Mouse (Mus musculus): Measurements from ENCODE around the gene Sectm1b. TPM values are rescaled to one million over a fixed set of nuclear protein-coding genes. Genes with fewer than 3 reads are reported as not detected.

The Sectm1b gene
- polyA plus RNA-seq, 1 experiment from 2014 or later, result not detected

DNA sequence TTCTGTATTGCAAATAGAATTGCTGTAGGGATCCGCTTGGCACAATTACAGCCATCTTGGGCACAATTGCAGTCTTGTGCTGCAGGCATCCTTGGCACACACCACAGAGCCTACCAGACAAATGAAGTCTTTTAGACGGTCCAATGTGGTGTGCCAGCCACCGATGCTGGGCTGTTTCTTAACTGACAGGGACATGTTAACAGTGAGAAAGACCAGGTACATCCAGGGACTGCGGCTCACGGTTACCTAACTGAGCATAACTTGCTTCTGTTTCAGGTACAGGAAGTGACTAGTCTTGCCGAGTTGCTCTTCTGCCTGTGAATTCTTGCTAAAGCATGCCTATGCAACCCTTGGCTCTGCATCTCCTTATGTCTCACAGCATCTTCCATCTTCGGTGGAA is 49.7 kb downstream of the Sectm1b start:
- Histone ChIP-seq H3K36me3 (no peaks in the 10 kb centered on the region), H3K9ac (no peak overlapping the region), H3K4me2 (replicated peaks) (no peak overlapping the region), H3K27ac (no peak overlapping the region), H3K4me1 (no peaks in the 10 kb centered on the region), H3K27me3 (no peaks in the 10 kb centered on the region), H3K9me3 (replicated peaks) (no peaks in the 10 kb centered on the region), H3K4me3 (no peak overlapping the region)
- ATAC-seq (ENCODE audit: low FRiP score), result no peak
- WGBS, result 90% methylated on average over 7 of the region's 7 CpGs

DNA sequence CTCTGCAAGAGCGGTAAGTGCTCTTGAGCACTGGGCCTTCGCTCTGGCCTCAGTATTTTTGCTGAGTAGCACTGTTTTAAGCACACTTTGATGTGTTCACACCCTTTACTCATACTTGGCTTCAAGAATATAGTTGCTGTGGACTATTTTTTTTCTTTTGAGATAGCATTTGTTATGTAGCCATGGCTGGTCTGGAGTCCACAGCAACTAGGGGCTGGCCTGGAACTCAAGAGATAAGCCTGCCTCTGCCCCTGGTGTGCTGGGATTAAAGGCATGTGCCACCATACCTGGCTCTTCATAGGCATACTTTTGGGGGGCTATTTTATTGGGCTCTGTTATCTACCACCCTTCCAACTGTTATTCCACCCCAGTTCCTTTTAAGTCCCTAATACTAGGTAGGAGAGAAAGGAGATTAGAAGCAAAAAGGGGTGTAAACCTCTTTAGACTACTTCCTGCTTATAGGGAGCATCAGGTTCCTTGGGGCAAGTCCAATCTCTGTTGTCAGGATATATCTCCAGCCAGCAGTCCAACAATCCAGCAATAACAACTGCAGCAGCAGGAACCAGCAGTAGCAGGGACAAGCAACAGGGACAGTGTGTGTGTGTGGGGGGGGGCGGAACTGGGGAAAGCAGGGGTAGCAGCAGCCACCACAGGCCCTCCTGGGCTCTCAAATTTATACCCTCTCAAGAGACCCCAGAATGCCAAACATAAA is 53.2 kb downstream of the Sectm1b start:
- no peaks in the 10 kb centered on the region for H3K27me3 ChIP-seq
- H3K9me3 ChIP-seq (replicated peaks), result no peaks in the 10 kb centered on the region
- WGBS, result 92% methylated on average over 3 of the region's 3 CpGs
- no peak overlapping the region for H3K9ac ChIP-seq
- no peak overlapping the region for H3K4me2 ChIP-seq (replicated peaks)
- no peak overlapping the region for H3K4me3 ChIP-seq
- no peaks in the 10 kb centered on the region for H3K36me3 ChIP-seq
- ATAC-seq (ENCODE audit: low FRiP score), result no peak
- no peaks in the 10 kb centered on the region for H3K4me1 ChIP-seq
- H3K27ac ChIP-seq, result no peak overlapping the region

DNA sequence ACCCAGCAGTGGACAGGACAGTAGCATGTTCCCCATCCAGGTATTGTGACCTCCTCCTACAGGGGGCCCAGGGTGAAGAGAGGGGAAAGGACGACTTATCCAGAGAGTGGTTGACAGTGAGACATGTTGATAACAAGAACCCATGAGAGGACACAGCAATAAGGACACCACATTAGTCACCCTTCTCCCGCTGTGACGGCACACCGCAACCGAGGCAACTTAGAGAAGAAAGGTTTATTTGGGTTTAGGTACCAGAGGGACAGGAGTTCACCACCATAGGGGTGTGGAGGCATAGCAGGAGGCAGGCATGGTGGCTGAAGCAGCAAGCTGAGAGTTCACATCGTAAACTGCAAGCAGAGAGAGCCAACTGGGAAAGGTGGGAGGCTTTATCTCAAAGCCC is 57.2 kb downstream of the Sectm1b start:
- WGBS, result 74% methylated on average over 6 of the region's 6 CpGs
- H3K4me3 ChIP-seq, result no peak overlapping the region
- no peak for ATAC-seq (ENCODE audit: low FRiP score)

DNA sequence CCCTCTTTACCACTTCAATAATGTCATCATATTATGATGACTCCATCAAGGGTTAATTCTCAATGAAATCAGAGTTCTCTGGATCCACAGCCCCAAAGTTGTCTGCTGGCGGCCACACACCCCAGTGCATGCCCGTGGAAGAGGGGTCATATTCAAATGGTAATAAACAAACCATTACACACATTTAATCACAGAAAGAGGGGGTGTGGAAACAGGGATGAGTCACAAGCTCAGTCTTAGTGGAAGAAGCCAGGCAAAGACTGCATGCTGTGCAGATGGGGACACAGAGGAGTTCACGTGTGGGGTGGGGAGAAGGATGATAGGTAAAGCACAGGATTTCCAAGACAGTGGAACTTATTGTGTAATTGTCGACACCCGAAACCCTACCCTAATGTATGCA is 59.1 kb downstream of the Sectm1b start:
- Histone ChIP-seq H3K4me1 (peaks cover 2% of the 10 kb centered on the region; the same call in 1 of the 2 replicates), H3K9me3 (replicated peaks) (no peaks in the 10 kb centered on the region), H3K9ac (no peak overlapping the region), H3K4me3 (no peak overlapping the region), H3K27me3 (no peaks in the 10 kb centered on the region), H3K27ac (no peak overlapping the region), H3K4me2 (replicated peaks) (no peak overlapping the region), H3K36me3 (no peaks in the 10 kb centered on the region)
- 73% methylated on average over 5 of the region's 5 CpGs for WGBS
- ATAC-seq (ENCODE audit: low FRiP score), result no peak

More for the DNA sequence above, 57.2 kb downstream of the Sectm1b start:
- Histone ChIP-seq H3K9me3 (replicated peaks) (no peaks in the 10 kb centered on the region), H3K4me2 (replicated peaks) (no peak overlapping the region), H3K27ac (no peak overlapping the region), H3K9ac (no peak overlapping the region), H3K36me3 (no peaks in the 10 kb centered on the region), H3K4me1 (peaks cover 2% of the 10 kb centered on the region; the same call in 1 of the 2 replicates), H3K27me3 (no peaks in the 10 kb centered on the region)

Other genes starting within 250 kb of the Sectm1b start
- 115 and 120 TPM in 2 replicates for gene Fasn, start 239.0 kb downstream of the Sectm1b start, polyA plus RNA-seq (2016; fragmentation: Nextera tagmentation; extraction: Ambion mirVana)
- gene Ccdc57, start 130.7 kb downstream of the Sectm1b start, polyA plus RNA-seq (2016; fragmentation: Nextera tagmentation; extraction: Ambion mirVana), result 6.0 TPM in 2 replicates
- gene Slc16a3, start 115.1 kb downstream of the Sectm1b start, polyA plus RNA-seq (2016; fragmentation: Nextera tagmentation; extraction: Ambion mirVana), result 43.9 and 45.9 TPM in 2 replicates
- 171 TPM in 2 replicates for gene Csnk1d, start 72.2 kb downstream of the Sectm1b start, polyA plus RNA-seq (2016; fragmentation: Nextera tagmentation; extraction: Ambion mirVana)
- gene Cd7, start 24.2 kb downstream of the Sectm1b start, polyA plus RNA-seq (2016; fragmentation: Nextera tagmentation; extraction: Ambion mirVana), result not detected in 2 replicates
- gene Sectm1a, start 17.7 kb upstream of the Sectm1b start, polyA plus RNA-seq (2016; fragmentation: Nextera tagmentation; extraction: Ambion mirVana), result not detected in 2 replicates
- gene Tex19.2, start 55.1 kb upstream of the Sectm1b start, polyA plus RNA-seq (2016; fragmentation: Nextera tagmentation; extraction: Ambion mirVana), result not detected in 2 replicates
- not detected in 2 replicates for gene Tex19.1, start 82.6 kb upstream of the Sectm1b start, polyA plus RNA-seq (2016; fragmentation: Nextera tagmentation; extraction: Ambion mirVana)
- gene Uts2r, start 96.7 kb upstream of the Sectm1b start, polyA plus RNA-seq (2016; fragmentation: Nextera tagmentation; extraction: Ambion mirVana), result 0.32 and 0.35 TPM in 2 replicates
- gene Hexdc, start 140.9 kb upstream of the Sectm1b start, polyA plus RNA-seq (2016; fragmentation: Nextera tagmentation; extraction: Ambion mirVana), result 9.6 and 11.7 TPM in 2 replicates
- gene Ogfod3, start 141.1 kb upstream of the Sectm1b start, polyA plus RNA-seq (2016; fragmentation: Nextera tagmentation; extraction: Ambion mirVana), result 17.7 and 19.2 TPM in 2 replicates
- gene Cybc1, start 165.8 kb upstream of the Sectm1b start, polyA plus RNA-seq (2016; fragmentation: Nextera tagmentation; extraction: Ambion mirVana), result 40.6 and 40.8 TPM in 2 replicates
- 86.0 and 87.3 TPM in 2 replicates for gene Narf, start 173.7 kb upstream of the Sectm1b start, polyA plus RNA-seq (2016; fragmentation: Nextera tagmentation; extraction: Ambion mirVana)
- 10.7 and 11.1 TPM in 2 replicates for gene Foxk2, start 196.4 kb upstream of the Sectm1b start, polyA plus RNA-seq (2016; fragmentation: Nextera tagmentation; extraction: Ambion mirVana)